Mouse (Mus musculus) frontal cortex, postnatal 10 days (tissue): ENCODE results near the gene Smarcal1.
A peak's percentile ranks its signal among the peaks of the same experiment; 100 is the strongest.

Source experiments
- DNase-seq, 2 experiments: peaks; one replicate each; pipeline ENCODE4 v3.0.0; 2022; ENCODE audit warnings: low spot score in 2 of 2, mixed read lengths in 1 of 2

The Smarcal1 gene

GRCm38 (mm10) chr1:72588763-72589162, 5.7 kb downstream of the Smarcal1 start:
- DNase-seq, result no peak

GRCm38 (mm10) chr1:72590636-72591035, 7.6 kb downstream of the Smarcal1 start:
- DNase-seq, result no peak

GRCm38 (mm10) chr1:72592350-72592749, 9.3 kb downstream of the Smarcal1 start:
- no peak for DNase-seq

DNA sequence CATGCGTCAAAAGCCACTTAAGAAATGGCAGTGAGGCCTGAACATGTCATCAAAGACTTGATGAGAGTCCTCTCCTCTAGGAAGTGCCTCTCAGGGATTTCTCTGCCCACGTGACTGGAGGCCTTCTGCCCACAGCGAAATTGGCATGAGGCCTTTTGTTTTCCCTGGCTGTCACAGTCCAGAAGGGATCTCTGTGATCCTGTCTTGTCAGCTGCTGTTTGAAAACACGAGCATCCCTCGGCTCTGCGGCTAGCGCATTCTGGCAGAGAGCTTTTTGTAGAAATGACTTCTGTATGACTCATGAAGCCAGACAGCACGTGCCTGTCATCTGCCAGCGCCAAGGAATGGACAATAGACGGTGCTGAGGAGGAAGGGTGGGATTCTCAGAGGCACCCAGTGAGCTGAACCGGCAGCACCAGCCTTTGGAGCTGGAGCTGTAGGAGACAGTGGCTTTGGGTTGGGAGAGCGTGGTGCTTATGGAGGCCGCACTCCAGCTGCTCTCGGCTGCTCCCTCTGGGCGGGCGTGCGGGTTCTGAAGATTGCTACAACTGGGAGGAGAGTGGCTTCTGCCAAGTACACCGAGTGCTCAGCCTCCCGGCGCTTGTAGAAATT, 10.4 kb downstream of the Smarcal1 start:
- DNase-seq, result peak; percentile 54 to 73

DNA sequence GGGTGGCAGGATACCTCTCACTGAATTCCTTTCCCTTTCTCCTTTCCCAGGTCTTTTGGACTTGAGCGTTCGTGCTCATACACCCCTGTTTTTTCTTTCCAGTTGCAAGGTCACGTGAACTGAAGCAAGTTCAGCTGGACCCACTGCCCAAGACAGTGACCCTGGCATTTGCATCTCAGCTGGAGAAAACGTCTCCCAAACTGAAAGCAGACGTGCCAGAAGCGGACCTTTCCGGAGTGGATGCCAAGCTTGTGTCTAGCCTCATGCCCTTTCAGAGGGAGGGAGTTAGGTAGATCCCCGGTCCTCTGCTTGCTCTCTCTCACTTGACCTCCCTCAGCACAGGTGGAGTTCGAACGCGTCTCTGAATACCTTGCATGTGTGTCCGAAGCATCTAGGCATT, 12.6 kb downstream of the Smarcal1 start:
- DNase-seq, result no peak

GRCm38 (mm10) chr1:72596231-72596630, 13.2 kb downstream of the Smarcal1 start:
- DNase-seq, result no peak

GRCm38 (mm10) chr1:72599146-72600101, 16.4 kb downstream of the Smarcal1 start:
- DNase-seq, result no peak

DNA sequence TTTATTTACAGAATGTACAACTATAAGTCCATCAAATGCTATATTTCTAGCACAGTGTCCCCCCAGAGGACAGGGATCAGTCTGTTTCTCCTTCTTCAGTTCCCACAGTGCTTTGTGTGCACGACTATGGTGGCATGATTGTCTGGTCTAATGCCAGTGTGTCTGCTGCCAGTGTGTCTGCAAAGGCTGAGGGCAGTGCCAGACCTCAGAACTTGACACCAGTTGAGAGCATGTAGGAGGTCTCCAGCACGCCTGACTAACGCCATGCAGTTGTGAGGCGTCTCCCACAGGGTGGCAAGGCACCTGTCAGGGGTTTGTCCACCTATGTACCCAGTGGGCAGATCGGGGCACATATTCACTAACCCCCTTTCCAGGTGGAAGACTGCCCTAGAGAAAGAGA, 17.7 kb downstream of the Smarcal1 start:
- no peak for DNase-seq

DNA sequence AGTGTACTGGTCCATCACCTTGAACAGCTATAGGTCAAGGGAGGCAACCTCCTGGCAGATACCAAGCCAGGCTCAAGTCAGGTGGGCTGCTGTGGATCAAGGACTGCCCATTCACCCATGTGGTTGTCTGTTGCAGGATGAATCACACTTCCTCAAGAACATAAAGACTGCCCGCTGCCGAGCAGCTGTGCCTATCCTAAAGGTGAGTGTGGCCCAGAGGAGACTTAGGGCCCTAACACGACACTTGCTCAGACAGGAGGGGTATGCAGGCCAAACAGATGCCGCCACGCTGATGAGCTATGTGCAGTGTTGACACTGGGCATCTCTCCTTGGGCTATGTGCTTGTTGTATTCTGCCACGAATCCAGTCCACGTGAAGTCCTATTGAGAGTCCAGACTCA, 18.2 kb downstream of the Smarcal1 start:
- no peak for DNase-seq

DNA sequence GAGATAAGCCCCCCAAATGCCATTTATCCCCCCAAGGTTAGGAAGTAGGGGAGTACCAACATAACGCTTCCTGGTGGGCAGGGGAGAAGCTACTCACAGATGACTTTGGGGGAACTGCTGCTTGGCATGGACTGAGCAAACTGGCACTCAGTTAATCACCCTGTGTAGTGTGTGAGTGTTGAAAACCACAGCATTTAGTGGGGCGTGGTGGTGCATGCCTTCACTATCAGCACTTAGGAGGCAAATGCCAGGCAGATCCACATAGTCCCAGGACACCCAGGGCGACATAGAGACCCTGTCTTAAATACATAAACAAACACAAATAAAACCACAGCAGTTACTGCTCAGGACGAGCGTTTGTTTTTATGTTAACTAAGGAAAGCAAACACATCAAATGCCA, 19.1 kb downstream of the Smarcal1 start:
- DNase-seq, result no peak

GRCm38 (mm10) chr1:72602803-72603202, 19.8 kb downstream of the Smarcal1 start:
- no peak for DNase-seq

GRCm38 (mm10) chr1:72606186-72606673, 23.2 kb downstream of the Smarcal1 start:
- no peak for DNase-seq

DNA sequence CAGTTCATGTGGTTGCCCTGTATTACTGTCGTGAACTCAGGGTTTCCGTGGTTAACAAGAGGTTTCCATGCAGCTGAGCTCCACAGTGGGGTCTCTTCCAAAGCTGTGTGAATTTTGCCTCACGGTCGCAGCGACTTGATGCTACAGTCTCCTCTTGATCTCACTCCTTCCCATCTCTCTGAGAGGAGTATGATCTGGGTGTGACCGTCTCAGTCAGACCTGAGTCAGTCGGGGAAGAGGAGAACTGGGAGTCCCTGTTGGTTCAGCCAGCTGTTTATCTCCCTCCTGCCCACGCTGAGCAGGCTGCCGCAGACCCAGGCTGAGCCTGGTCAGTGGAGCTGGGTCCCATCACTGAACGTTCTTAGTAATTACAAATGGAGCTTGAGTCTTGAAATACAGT, 26.1 kb downstream of the Smarcal1 start:
- DNase-seq, result no peak

DNA sequence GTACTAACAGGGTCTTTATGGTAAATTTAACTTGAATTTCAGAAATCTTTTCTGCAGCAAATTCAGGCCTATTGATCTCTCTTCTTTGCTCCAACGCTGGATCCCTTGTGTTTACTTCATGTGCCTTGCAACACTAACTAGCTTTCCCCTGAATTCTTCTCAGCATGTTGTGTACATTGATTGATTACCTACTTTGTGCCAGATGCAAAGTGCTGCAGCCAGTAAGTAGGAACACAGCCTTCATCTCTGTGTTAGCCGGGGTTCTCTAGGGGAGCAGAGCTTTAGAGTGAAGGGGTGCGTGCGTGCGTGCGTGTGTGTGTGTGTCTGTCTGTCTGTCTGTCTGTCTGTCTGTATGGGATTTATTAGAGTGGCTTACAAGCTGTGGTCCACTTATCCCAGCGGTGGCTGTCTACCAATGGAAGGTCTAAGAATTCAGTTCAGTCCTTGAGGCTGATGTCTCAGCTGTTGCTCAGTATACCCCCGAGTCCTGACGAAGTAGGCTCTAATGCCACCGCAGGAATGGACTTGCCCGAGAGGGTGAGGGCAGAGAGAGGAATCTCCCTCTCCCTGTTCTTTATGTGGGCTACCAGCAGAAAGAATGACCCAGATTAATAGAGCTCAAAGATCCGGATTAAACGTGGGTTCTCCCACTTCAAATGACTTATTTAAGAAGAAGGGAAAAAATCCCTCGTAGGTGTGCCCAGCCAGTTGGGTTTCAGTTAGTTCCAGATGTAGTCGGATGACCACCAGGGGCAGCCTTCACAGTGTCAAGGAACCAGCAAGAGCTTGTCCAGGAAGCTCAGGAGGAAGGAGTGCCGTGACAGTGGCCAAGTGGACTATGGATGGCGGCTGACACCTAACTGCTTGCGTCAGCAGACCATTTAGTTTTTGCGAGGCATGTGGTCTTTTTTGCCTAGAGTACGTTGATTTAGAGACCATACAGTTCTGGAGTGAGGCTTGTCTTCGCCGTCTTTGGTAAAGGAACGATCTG, 27.1 kb downstream of the Smarcal1 start:
- DNase-seq, result no peak

GRCm38 (mm10) chr1:72612172-72612571, 29.1 kb downstream of the Smarcal1 start:
- no peak for DNase-seq

DNA sequence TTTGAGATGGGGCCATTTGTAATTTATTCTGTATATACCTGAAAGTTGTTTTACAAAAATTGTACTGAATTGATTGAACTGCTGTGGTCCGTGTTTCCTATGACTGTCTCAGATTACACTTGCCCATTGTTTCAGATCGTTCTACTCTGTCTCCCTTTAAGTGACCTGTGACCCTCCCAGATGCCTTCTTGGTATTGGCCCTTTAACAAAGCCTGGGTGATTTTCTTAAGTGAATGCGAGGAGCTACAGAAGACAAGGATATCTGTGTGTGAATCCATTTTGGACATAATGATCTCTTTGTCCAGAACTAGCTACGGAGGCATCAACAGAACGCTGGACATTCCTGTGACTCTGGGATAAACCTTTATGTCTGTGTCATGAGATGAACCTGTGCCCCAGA, 52.2 kb downstream of the Smarcal1 start:
- DNase-seq, result no peak

DNA sequence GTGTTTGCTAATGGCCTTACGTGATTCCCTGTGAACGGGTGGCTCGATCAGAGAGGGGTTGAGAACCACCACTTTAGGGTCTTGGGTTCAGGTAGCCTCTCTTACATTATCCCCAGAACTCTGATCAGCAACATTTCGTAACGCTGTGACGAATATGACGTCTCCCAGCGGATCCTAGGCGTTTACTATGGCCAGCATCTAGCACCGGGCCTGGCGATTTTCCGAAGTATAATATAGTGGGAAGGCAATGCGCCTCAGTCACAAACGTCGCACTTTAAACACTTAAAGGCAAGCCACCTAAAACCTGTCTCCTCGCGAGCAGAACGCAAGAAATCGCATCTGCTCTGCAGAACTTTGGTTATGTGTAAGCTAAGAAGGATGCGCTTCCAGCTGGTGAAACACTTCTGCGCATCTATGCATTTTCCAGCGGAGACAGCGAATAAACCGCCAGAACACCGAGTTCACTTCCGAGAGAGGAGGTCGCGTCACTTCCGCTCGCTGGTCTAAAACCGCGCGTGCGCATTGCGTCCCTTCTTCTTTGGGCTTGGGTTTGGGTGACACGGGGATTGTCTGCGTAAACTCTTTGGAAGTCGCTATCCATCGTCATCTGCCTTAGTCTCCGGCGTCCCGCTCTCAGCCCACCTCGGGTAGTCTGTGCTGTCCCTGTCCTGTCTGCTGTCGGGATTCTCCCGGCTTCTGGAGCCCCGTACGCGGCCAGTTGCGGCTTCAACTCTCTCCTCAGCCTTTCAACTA, 57.8 kb downstream of the Smarcal1 start:
- peak; percentile 36 to 65 for DNase-seq

DNA sequence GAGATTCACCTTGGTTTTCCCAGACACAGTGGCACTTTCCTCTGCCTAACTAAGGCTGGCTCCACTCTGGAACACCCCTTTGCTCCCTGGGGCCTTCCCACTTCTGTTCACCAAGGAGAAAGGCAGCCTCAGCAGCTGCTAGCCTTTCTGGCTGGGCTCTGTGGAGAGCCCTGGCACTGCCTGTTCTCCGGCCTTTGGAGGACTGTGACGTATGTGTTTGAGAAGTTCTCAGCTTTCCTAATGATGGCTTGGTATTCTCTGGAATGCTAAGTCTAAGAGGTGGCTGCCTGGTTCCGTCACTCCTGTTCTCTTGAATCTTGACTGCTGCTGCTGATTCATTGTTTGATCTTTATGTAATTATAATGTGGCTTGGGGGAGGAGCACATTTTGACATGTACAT, 90.0 kb downstream of the Smarcal1 start:
- DNase-seq, result peak in 1 of 2 experiments; percentile 3
